Mouse (Mus musculus): ENCODE measurements around the gene Gm5148.

Gene Gm5148

DNA sequence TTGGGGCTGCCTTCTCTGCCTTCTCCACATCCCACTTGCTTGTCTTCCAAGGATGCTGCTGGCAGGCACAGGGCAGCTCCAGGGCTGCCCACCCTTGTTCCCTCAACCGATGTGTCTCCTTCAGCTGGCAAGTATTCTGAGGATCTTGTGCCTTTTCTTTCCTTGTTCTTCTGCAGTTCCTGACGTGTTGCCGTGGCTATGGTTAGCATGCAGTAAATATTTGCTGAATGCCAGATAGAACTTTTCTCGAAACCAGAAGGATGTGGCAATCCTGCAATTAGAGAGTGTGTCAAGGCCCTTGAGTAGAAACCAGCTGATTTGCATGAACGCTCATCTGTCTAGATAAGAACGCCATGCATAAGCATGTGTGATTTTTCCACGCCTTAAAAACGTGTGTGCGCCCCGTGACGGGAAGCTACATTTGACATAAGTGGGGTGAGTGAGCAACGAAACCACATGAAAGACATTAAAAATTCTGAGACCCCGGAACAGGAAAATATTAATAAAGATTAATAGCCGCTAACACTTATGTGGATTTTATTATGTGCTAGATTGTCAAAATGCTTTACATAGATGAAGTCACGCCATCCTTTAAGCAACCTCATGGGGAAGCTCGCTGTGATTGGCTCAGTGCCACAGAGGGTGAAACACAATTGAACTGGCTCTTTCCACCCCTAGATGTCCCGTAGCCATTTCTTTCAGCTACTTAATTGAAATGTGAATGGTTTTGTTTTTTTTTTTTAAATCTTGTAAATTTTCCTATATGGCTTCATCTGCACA lies 14.1 kb upstream of the Gm5148 start:
- peak; percentile 84 for DNase-seq (ENCODE audit: low read depth, low spot score)

DNA sequence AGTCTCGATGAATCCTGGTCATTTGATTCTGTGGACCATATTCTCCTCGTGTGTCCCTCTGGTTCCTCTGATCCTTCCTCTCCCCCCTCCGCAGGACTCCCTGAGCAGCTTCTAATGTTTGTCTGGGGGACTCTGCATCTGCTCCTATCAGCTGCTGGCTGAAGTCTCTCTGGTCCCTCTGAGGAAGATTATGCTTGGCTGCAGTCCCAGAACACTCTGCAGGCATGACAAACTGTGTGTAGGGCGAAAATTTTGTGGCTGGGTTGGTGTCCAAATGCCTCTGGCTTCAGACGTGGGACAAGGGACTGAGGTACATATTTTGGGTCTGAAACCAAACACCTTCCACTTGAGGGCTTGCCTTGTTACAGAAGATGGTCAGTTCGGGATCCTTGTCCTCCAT lies 13.1 kb upstream of the Gm5148 start:
- no peak for DNase-seq (ENCODE audit: low read depth, low spot score)

DNA sequence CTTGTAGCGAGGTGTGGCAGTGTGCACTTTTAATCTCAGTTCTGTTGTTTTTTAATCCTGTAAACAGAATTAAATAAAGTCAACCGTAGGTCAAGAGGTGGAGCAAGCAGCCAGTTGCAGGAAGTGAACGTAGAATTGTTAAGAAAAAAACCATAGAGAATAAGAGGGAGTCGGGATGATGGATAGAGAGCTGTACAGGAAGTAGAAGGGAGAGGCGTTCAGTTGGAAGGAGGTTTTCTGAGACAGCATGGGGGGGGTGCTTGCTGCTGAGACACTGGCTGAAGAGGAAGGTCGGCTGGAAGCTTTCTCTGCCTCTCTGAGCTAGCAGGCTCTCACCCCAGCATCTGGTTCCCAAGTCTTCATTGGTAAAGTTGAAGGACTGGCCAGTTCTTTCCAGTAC lies 10.9 kb upstream of the Gm5148 start:
- DNase-seq (ENCODE audit: low read depth, low spot score), result no peak

DNA sequence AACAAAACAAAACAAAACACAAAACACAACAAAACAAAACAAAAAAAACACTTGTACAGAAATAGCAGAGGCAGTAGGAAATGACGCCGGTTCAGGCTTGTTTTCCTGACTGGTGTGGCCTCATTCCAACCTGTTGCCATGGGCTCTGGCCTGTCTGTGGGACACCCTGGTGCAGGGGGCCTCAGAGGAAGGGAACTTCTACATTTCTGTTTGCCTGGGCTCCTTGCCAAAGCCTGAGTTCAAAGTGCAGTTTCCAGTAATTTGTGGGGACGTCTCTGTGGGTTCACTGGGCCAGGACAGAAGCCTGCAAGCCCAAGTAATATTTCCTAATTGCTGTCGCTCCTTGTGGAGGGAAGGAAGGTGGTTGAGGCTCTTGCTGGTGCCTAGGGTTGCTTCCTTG lies 4.9 kb upstream of the Gm5148 start:
- DNase-seq (ENCODE audit: low read depth, low spot score), result no peak

DNA sequence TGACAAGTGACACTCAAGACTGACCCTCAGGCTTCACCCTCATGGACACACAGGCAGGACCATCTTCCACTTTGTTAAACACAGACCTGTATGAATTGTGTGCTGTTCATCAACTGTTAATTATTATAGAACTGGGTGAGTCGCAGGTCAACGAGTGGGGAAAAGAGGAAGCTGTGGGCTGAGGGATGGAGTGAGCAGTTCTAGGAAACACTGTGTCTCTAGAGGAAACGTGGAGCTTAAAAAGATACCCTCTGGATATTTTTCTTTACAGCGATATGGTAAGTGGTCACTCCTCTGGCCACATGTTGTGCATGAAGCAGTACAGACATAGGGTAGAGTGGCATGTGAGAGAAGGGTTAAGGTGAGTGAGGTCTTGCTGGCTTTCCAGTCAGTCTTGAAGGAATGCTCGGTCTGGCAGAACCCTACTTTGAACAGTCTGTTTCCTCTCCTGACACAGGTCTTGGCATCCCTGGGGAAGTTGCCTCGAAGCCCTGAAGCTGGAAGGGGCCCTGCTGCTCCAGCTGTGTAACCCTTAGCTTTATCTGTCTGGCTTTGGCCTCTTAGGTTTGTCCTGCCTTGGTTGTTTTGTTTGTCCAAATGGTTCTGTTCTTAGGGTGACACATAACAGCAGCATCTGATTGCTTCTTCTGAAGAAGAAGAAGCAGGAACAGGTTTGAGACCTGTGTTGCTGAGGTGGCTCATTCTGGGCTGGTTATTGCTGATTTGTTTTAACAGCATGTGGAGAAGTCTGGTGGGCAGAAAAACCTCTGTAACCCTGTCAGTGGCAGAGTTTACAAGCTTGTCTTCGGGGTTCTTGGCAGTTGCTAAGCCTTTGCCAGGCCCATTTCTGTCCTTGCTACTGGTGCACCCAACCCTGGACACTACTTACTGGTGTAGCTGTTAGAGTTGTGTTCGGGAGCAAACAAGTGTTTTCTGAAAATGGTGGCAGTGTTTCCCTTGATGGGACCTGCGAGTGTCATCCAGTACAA lies 4.1 kb upstream of the Gm5148 start:
- no peak for DNase-seq (ENCODE audit: low read depth, low spot score)

DNA sequence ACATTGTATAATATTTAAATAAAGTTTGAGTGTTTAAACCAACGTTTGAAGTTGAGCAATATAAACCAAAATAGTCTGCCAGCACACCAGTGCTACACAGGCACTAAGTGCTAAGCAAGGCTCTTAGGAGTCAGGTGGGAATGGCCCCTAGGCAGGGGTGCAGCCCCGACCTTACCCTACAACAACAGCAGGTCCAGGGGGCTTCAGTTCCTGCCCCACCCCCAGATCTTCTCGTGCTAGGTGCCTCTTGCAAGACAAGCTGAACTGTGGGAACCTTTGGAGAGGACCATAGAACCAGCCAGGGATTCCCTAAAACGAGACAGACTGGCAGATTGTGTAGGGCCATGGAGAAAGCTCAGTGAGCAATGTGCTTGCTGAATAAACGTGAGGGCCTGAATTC lies 3.1 kb upstream of the Gm5148 start:
- DNase-seq (ENCODE audit: low read depth, low spot score), result no peak

DNA sequence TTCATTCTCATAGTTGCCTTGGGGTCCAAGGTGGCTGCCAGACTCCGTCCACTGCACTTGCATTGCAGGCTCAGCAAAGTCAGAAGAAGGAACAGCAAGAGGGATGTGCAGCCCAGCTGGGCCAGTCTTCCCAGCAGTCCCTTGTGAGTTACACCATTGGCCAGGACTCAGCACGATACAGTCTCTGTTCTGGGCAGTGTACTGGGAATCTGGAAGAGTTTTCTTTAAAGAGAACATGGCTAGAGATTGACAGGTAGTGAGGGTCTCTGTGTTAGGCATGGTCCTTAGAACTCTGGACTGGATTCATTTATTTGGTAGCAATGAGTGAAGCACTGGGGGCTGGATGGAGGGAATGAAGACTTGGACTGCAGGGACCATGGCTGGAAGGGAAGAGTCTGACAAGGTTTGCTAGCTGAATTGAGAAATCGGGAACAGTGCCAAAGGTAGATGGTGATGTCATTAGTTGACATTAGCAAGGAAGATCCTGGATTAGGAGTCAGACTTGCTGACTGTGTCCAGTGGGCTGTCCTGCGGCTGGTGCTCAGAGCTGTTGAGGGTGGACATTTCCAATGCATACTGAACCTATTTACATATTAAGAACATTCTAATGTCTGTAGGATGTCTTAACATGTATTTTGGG lies 2.3 kb upstream of the Gm5148 start:
- DNase-seq (ENCODE audit: low read depth, low spot score), result no peak

DNA sequence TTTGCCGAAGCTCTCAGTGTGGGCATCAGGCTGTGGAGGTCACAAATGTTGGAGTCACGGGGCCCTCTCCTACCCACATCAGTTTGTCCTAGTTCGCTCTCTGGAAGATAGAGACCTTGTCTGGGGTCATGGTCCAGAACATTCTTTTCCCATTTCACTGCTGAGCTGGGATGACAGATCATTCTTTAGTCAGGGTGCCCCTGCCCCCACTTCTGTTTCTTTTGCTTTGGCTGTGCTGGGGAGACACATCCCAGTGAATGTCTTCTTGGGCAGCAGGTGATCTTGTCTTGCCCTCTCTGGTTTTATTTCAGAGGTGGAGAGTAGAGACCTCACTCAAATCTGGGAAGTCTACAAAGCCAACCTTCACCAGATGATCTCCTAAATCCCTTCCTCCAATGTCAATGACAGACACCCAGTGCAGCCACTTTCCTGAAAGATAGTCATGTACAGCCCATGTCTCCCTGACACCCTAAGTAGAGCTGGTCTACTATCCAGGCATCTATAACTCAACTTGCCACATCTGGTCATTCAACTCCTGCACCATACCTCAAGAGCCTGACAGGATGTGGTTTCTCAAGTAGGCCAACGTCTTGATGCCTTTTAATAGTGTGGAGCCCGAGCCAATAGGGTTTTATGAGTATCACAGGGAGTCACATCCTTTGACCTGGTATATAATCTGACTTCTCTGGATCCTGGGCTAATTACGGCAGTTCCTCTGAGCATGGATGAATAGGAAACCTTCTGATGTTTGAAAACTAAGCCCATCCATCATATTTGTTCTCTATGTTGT lies 851 bp upstream of the Gm5148 start:
- DNase-seq (ENCODE audit: low read depth, low spot score), result peak; percentile 31

DNA sequence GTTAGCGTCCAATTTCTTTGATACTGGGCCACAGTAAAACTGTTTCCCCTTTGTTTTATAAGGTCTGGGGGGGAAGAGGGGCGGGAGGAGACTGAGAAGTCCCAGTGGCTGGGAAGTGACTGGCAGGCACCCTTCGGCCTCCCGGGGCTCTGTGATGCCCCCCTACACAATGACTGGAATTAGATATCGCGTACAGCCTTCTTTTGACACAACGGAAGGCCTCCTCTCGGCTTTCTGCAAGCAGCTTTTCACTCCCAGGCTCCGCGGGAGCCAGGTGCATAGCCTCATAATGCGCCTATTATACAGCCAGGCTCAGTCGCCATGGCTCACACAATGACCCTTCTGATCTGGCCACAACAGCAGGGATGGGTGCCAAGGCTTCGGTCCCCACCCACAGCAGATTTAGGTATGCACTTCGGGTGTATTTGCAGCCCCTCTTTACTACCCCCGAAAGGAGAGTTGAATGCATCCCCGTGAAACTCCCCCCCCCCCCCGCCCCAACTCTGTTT lies 574 bp downstream of the Gm5148 start:
- no peak for DNase-seq (ENCODE audit: low read depth, low spot score)

DNA sequence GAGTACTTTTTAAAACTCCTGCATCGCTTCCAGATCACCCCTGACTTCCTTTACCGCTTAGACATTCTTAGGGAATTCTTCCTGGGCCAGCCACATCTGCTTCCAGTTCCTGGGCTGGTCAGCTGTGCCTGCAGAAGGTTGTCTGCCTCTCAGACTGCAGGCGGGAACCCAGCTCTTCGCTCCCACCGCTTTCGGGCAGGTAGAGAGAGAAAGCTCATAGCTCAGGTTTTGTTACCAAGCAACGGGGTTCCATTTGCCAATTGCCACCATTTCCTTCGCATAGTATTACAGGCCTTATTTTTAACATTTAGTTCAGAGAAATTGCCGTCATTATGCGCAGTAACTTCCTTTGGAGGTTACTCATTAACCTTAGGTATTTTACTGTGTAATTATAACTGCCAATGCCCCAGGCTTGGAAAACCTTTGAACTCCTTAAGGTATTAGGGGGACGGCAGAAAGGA lies 1.2 kb downstream of the Gm5148 start:
- DNase-seq (ENCODE audit: low read depth, low spot score), result no peak

DNA sequence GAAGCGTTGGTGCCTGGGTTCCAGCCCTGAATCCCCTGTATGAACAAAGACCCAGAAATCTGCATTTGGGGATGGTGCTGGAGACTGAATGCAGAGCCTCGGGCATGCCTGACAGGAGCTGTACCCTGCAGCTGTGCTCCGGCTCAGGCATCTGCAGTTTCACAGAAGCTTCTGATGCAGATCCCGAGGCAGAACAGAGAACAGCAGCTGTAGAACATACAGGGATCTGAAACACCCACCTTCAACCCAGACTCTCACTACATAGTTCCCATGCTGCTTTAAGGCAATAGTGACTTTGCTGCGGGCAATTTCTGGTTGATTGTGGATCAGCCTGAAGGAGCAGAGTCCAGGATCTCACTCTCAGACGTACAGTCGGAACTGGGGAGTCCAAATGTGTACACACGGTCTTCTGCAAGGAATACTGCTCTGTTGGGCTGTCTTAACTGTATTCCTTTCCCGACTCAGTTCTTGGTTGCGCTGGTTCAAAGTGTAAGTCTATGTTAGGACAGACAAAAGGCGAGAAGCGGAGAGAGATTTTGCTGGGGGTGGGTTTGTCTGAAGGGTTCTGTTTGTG lies 1.7 kb downstream of the Gm5148 start:
- DNase-seq (ENCODE audit: low read depth, low spot score), result no peak

DNA sequence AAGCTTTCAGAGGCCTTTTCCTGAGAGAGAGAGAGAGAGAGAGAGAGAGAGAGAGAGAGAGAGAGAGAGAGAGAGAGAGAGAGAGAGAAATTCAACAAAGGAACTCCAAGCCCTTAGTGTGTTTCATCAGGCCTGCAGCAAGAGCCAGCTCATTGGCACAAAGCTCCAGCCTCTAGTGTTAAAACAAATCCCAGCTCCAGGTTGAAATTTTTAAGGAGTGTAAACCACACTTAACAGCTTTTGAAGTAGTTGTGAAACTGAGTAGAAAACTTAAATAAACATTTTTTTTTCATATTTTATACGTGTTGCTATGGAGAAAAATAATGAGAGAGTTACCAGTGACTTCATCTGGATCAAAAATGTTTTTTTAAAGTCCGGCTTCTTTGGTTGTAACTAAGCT lies 7.3 kb downstream of the Gm5148 start:
- no peak for DNase-seq (ENCODE audit: low read depth, low spot score)

DNA sequence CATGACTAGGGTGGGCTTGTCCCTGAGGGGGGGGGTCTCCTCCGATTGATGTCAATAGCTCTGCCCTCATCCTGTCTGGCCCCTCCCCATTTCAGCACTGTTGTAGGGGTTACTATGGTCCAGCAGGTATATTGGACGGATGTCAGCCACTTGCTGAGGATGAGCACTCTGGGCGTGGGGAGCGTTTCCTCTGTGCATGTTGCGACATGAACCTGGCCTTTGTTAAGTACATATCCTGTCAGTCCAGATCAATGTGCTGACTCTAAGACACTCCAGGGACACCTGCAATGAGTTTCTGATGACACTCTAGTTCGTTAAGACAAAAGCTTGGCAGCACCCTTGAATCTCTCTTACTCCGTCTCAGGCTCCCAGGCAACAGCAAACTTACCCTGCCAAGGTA lies 8.6 kb downstream of the Gm5148 start:
- DNase-seq (ENCODE audit: low read depth, low spot score), result no peak

DNA sequence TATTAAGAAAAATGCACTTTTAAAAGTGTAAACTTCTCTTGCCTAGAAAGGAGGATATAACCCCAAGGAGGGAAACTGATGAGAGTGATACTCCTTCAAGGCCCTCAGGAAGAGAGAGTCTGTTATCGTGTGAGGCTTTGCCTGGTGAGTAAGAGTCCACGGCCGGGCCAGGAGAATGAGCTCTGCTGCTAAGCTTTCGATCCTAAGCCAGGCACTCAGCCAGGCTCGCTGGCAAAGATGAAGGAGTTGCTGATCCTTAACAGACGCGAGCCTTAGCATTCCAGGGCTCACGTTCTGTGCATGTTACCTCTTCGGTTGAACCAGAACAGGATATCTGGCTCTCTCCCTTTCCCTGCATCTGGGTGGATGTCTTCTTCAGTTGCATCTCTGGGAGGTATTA lies 11.8 kb downstream of the Gm5148 start:
- DNase-seq (ENCODE audit: low read depth, low spot score), result no peak

DNA sequence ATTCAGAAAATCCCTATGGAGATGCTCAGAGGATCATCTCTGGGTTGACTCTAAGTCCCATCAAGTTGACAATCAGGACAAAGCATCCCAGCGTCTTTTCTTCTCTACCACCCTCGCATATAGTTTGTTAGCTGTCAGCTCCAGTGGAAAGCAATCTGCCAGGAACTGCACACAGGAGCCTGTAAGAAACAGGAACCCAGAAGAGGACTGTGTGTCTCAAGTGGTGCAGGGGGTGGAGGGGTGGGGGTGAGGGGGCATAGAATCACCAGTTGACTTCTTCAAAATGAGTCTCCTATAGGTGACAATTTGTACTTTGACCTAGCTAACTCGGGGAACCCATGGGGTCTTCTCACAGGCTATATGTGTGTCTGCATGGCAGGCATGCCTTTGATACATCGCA lies 12.7 kb downstream of the Gm5148 start:
- DNase-seq (ENCODE audit: low read depth, low spot score), result no peak

DNA sequence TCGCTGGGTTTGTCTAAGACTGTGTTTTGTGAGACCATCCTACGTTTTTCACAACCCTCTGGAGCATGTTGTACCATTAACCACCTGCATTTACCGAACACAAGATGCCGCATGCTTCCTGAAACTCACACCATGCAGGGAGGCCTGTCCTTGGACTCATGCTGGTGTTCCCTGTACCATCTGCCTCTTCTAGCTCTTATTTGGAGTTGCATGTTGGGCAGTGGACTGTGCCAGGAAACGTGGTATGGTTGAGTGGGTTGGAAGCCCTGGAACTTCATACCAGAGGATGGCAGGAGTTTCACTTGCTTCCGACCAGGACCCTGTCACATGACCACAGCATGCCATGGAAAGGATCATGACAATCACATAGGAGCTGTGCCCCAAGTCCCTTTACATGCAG lies 16.5 kb downstream of the Gm5148 start:
- DNase-seq (ENCODE audit: low read depth, low spot score), result no peak

DNA sequence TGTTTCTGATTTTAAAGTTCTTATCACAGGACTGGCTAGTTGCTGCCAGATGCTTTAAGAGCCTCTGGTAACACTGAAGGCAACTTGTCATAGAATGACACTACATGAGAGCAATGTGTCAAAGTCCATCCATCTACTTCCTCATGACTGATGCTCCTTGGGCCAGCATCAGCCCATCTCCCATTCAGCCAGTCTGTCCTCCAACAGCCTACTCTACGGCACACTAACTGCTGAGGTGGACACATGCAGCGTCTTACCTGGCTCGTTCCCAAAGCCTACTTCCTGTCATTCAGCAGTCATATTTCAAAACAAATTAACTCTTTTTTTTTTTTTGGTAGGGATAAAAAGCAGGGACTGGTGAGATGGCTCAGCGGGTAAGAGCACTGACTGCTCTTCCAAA lies 17.9 kb downstream of the Gm5148 start:
- no peak for DNase-seq (ENCODE audit: low read depth, low spot score)

DNA sequence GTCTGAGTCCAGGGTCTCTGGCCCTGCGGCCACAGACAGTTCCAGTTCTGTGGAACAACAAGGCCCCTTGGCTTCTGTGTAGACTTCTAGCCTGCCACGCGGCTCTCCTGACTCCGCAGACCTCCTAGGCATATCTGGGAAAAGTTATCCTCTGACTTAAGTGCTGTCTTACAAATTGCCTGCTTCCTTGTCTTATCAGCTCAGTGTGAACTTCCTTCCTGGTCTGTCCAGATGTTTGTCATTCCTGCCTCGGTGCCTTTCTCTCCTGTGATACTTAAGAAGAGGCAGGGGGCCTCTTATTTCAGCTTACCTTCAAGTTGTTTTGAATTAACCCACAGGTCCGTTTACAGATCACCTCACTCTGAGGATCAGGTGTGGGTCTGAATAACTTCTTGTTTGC lies 18.9 kb downstream of the Gm5148 start:
- DNase-seq (ENCODE audit: low read depth, low spot score), result no peak

DNA sequence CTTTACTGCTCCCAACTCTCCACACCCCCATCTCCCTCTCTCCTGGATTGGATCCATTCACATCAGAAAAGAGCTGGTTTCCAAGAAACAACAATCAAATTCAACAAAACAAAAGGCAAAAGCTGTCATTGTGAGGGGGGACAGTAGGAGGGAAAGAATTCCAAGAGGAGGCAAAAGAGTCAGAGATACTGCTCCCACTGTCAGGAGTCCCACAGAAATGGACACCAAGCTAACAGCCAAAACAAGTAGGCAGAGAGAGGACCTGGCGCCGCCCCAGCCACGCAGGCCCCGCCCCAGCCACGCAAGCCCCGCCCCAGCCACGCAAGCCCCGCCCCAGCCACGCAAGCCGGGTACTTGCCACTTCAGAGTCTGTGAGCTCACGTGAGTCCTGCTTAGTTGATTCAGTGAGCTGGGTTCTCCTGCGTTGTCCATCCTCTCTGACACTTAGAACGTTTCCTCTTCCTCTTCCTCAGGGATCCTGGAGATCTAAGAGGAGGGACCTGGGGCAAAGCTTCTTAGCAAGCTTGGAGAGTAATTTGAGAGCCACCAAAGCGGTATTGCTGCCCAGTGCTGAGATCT lies 19.5 kb downstream of the Gm5148 start:
- no peak for DNase-seq (ENCODE audit: low read depth, low spot score)

DNA sequence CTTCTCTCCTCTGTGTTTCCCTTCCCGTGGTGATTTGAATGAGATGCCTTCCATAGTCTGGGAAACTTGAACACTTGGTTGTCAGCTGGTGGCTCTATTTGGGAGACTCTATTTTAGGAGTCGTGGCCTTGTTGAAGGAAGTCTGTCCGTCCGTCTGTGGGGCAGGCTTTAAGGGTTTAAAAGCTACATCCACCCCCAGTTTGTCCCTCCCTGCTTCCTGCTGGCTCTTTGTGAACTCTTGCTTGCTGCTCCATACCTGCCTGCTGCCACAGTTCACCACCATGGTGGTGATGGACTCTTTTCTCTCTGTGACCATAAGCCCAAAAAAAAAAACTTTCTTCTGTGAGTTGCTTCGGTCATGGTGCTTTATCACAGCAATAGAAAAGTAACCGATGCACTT lies 21.2 kb downstream of the Gm5148 start:
- DNase-seq (ENCODE audit: low read depth, low spot score), result no peak

DNA sequence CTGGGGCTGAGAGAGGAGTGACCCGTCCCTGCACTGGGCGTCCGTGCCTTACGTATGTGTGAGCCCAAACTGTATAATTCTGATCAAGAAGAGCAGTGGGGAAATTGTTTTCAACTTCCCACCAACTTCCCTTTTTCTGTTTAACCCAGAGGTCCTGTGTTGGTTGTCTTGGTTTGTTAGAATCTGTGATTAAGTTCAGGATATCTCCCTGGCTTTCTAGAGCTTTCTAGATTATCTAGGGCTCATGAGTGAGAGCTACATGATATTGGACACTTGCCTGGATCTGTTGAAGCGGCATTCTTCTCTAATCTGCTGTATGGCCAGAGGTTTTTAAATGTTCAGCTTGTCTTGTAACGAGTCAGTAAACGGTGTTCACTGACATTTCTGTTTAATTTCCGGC lies 30.7 kb downstream of the Gm5148 start:
- no peak for DNase-seq (ENCODE audit: low read depth, low spot score)
